Mouse (Mus musculus) heart, postnatal 14 days (tissue): ENCODE measurements around the gene Ttll10. TPM values are rescaled to one million over a fixed set of nuclear protein-coding genes. Genes with fewer than 3 reads are reported as not detected.

Experiments
- microRNA-seq, 2 experiments: library from miRNA; unstranded; fragments of <30 nt; microRNA quantifications; one replicate each; pipeline ENCODE4 v1.2.0; 2021 to 2022
- total RNA-seq, 2 experiments: library from RNA; stranded (reverse); gene quantifications; 2 replicates each; pipeline ENCODE4 v1.2.3; 2021

The Ttll10 gene
- total RNA-seq, 2 experiments from 2014 or later: not detected

Small RNAs within 50 kb of the gene (microRNA-seq; reads per million reads assigned to microRNA genes)
- gene Mir200a: 1.3 to 11.0 reads per million in 2 experiments
- gene Mir200b: 8.7 to 119 reads per million in 2 experiments
- 15.8 to 77.4 reads per million in 2 experiments for gene Mir429

Other genes starting within 250 kb of the Ttll10 start
- gene Ccnl2, start 246.9 kb downstream of the Ttll10 start, total RNA-seq: 10 to 100 TPM; 49.1 to 55.8 TPM
- 10 to 100 TPM; 96.4 to 97.5 TPM for gene Aurkaip1, start 228.1 kb downstream of the Ttll10 start, total RNA-seq
- gene Mxra8, start 219.7 kb downstream of the Ttll10 start, total RNA-seq: 10 to 100 TPM; 46.9 to 58.4 TPM
- gene Dvl1, start 212.0 kb downstream of the Ttll10 start, total RNA-seq: 10 to 100 TPM; 41.1 to 46.6 TPM
- under 1 TPM; 0.26 to 0.32 TPM for gene Tas1r3, start 196.1 kb downstream of the Ttll10 start, total RNA-seq
- gene Cptp, start 190.0 kb downstream of the Ttll10 start, total RNA-seq: 10 to 100 TPM in 1 of 2 experiments, 1 to 10 TPM in 1; 9.9 to 10.6 TPM
- gene Ints11, start 189.9 kb downstream of the Ttll10 start, total RNA-seq: 10 to 100 TPM; 16.9 to 19.5 TPM
- 10 to 100 TPM; 14.8 to 18.0 TPM for gene Pusl1, start 167.6 kb downstream of the Ttll10 start, total RNA-seq
- 10 to 100 TPM; 19.6 to 21.6 TPM for gene Acap3, start 167.6 kb downstream of the Ttll10 start, total RNA-seq
- gene Ube2j2, start 115.6 kb downstream of the Ttll10 start, total RNA-seq: 10 to 100 TPM; 53.1 to 62.6 TPM
- gene C1qtnf12, start 97.1 kb downstream of the Ttll10 start, total RNA-seq: 10 to 100 TPM; 14.0 to 17.9 TPM
- 1 to 10 TPM; 2.0 to 2.7 TPM for gene B3galt6, start 66.8 kb downstream of the Ttll10 start, total RNA-seq
- 10 to 100 TPM; 83.2 to 84.6 TPM for gene Sdf4, start 66.5 kb downstream of the Ttll10 start, total RNA-seq
- gene Tnfrsf4, start 45.6 kb downstream of the Ttll10 start, total RNA-seq: under 1 TPM; 0.50 to 0.80 TPM
- under 1 TPM in 1 of 2 experiments, not detected in 1; 0.56 TPM for gene Tnfrsf18, start 33.2 kb downstream of the Ttll10 start, total RNA-seq
- 1 to 10 TPM; 4.6 to 4.8 TPM for gene 9430015G10Rik, start 50.6 kb upstream of the Ttll10 start, total RNA-seq
- under 1 TPM; 0.07 to 0.22 TPM for gene Rnf223, start 71.1 kb upstream of the Ttll10 start, total RNA-seq
- gene Agrn, start 138.1 kb upstream of the Ttll10 start, total RNA-seq: 10 to 100 TPM; 71.8 to 72.6 TPM
- gene Isg15, start 141.4 kb upstream of the Ttll10 start, total RNA-seq: 1 to 10 TPM; 1.9 to 2.6 TPM
- 1 to 10 TPM; 5.5 to 6.3 TPM for gene AW011738, start 143.9 kb upstream of the Ttll10 start, total RNA-seq
- 100 to 1,000 TPM; 178 to 193 TPM for gene Perm1, start 156.5 kb upstream of the Ttll10 start, total RNA-seq
- gene Plekhn1, start 175.4 kb upstream of the Ttll10 start, total RNA-seq: 10 to 100 TPM in 1 of 2 experiments, 1 to 10 TPM in 1; 9.3 to 11.0 TPM
- gene Noc2l, start 176.6 kb upstream of the Ttll10 start, total RNA-seq: 10 to 100 TPM; 20.0 to 22.3 TPM
- under 1 TPM; 0.22 TPM for gene Samd11, start 196.2 kb upstream of the Ttll10 start, total RNA-seq